Mouse (Mus musculus): ENCODE data around the gene Vps37c. TPM values are rescaled to one million over a fixed set of nuclear protein-coding genes. Genes with fewer than 3 reads are reported as not detected.

Vps37c gene
- total RNA-seq, 2 experiments from 2014 or later, result 21.3 to 28.5 TPM

- no peak for DNase-seq (ENCODE audit: low spot score)
Observed at GRCm38 (mm10) chr19:10739916-10740315, 51.4 kb downstream of the Vps37c start.

DNA sequence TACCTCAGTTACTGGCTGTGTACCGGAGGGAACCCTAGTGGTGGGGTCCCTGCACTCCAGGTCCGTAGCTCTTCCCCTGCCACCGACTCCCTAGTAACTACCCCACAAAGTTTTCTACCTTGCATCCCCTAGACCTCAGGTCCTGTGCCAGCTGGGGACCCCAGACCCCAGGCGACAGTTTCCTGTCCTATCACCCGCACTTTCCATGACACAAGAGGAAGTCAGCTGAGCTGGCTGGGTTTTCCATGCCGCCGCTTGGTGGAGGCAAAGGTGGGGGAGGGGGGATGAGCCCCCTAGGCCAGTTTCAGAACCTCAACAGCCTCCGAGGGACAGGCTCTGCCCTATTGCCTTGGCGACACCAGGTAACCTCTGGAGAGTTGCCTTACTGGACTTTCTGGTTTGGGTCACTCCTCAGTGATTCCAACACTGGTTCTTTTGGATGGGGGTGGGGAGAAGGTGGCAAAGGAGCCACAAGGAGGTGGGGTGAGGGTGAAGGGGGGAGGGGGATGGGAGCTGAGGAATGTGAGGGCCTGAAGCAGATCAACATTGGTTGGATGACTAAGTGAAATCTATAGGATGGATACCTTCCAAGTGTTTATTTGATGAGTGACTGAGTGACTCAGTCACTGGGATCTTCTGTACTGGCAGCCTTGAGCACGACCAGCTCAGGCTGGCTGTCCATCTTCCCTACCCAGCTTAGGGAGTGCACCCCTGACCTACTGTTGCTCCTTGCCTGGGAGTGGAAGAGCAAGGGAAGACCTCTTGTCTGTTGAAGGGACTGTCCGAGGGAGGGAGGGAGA, 52.3 kb downstream of the Vps37c start:
- no peak for DNase-seq (ENCODE audit: low spot score)

- DNase-seq (ENCODE audit: low spot score), result no peak
Observed at GRCm38 (mm10) chr19:10742145-10742544, 53.6 kb downstream of the Vps37c start.

DNA sequence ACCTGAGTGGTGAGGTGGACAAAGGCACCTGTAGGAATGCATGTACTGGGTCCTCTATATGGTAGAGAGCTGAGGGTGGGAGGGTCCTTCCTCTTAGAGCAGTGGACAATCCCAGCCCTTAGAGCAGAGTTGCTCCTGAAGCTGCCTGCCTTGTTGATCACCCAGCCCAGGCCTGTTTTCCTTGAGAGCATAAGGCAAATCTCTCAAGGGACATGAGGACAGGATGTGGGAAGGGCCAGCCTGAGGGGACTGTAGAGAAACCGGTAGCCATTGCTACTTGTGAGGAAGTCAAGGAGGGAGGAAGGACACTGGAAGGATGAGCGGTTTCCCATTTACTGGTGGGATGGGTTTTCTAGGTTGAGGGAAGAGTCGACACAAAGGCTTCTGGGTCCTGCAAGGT, 54.0 kb downstream of the Vps37c start:
- no peak for DNase-seq (ENCODE audit: low spot score)

DNA sequence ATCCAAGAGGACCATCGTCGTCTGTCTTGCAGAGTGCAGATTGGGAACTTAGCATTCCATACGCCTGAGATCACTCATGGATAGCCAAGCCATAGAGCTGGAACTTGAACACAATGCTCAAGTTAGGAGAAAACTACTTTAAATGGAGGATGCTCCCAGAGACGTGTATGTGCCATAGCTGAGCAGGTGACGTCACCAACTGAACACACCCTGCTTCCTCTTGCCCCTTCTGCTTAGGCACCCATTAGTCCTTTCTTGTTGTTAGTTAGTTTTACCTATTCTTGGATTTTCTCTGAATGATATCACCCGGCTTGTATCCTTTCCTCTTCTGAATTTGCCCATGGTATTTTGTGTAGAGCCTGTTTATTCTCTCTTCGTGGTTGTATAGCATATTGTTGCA, 58.6 kb downstream of the Vps37c start:
- no peak for DNase-seq (ENCODE audit: low spot score)

DNA sequence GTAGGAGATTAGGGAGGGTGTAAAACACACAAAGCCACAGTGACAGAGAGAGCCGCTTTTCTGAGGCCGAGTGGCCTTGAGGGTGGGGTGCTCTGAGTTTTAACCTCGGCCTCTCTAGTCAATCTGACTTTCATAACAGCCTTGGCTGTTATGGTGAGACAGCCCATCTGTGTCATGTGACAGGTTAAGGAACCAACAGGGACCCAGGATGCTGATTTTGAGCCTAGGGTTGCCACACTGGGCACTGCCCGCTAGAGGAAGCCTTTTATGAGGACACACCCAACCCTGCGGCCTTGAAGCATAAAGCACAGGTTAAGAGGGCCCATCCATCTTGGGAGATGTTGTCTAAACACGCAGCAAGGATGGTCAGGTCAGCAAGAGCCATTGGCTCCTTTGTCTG, 59.2 kb downstream of the Vps37c start:
- DNase-seq (ENCODE audit: low spot score), result no peak

GRCm38 (mm10) chr19:10748401-10749102, 60.0 kb downstream of the Vps37c start:
- no peak for DNase-seq (ENCODE audit: low spot score)

- no peak for DNase-seq (ENCODE audit: low spot score)
Observed at GRCm38 (mm10) chr19:10749295-10749694, 60.8 kb downstream of the Vps37c start.

DNA sequence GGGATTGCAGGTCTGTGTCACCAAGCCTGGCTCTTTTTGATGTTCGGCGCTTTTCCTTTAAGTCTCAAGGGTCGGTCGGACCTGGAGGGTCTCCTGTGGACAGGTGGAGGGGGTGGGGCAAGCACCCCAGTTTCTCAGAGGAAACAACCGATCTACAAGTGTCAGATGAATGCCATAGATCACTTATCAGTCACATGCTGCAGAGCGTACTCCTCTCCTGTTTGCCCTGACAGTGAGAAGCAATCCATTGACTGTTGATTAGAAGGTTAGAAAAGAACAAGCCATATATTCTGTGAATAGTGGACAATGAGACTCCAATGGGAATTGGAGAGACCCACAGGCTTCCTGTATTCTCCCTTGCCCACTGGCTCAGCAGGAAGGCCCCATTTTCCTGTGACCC, 61.6 kb downstream of the Vps37c start:
- DNase-seq (ENCODE audit: low spot score), result no peak

DNA sequence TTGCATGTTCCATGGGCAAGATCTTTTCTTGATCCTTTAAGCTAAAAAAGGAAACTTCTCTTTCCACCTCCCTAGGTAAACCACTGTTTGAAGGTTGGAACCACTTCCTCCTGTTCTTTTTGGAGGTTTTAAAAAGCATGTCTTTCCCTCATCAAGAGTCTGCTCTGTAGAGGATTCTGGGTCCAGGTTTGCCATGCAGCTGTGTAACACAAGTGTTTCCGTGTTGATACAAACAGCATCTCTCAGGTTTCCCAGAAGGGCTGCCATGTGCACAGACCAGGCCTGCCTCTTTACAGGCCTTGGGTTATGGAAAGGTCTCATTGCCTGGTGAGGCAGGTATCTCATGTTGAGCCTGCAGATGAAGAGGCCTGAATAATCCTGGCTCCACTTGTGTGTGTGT, 63.1 kb downstream of the Vps37c start:
- no peak for DNase-seq (ENCODE audit: low spot score)

DNA sequence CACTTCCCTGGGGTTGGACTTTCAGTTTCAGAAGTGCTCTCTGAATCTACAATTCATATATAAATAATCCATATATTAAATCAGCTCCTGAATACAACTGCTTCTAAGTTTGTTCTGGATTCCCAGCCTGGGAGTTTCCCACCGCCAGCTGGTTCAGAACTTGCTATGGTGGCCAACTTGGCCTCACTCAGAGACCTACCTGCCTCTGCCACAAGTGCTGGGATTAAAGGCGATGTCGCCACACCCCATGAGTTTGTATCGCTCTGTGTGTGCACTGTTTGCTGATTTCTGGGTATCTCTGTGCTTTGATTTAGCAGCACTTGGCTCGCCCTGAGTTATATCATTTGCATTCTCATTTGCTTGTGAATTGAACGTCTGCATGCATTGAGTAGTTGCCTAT, 63.6 kb downstream of the Vps37c start:
- DNase-seq (ENCODE audit: low spot score), result no peak

DNA sequence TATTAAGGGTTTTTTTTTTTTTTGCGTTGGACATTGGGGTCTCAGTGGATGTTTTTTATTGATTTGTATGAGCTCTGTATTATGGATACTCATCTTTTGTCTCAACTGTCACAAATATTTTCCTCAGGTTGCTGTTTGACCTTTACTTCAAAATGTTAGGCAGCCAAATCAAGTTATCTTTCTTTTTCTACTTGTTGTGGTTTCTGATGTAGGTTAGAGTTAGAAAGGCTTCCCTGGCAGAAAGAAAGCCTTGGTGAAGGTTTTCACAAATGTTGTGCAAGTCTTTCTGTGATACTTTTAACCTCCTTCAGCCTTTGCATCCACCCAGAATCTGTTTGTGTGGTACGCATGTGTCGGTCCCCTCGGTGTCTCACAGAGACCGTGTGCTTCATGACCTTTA, 64.1 kb downstream of the Vps37c start:
- no peak for DNase-seq (ENCODE audit: low spot score)

DNA sequence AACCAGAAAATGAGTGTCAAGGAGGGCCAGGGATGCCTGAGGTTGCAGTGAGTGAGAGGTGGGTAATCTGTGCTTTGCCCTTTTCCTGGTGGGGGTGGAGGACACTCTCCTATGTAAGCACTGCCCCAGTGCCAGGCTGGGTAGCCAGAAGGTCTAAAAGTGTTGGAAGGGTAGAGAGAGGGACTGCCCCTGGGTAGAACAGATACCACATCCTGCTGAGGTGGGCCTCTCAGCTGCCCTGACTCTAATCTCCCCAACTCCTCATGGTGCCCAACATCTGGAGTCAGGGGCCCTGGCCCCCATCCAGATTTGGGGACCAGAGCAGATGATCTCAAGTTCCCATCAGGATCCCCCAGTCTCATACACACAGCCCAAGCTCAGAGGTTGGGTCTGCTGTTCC, 68.6 kb downstream of the Vps37c start:
- DNase-seq (ENCODE audit: low spot score), result no peak

GRCm38 (mm10) chr19:10757526-10757925, 69.0 kb downstream of the Vps37c start:
- peak; percentile 56 for DNase-seq (ENCODE audit: low spot score)

GRCm38 (mm10) chr19:10758708-10759107, 70.2 kb downstream of the Vps37c start:
- DNase-seq (ENCODE audit: low spot score), result no peak

DNA sequence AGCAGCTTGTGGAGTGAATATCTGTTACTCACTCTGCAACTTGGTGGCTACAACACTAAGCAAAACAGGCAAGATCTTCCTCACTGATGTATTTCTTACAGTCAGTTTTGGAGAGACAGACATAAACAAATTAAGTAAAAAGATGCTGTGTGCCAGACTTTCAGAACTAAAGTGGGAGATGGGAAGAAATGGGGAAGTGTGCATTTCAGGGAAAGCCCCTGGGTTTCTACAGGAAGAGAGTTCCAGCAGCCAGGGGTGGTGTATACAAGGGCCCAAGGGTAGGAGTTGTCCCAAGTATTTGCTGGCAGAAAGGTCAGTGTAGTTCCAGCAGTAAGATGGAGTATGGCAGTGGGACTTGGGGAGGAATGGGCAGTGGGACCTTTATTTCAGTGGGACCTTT, 71.0 kb downstream of the Vps37c start:
- no peak for DNase-seq (ENCODE audit: low spot score)

GRCm38 (mm10) chr19:10759983-10760831, 71.7 kb downstream of the Vps37c start:
- peak; percentile 74 for DNase-seq (ENCODE audit: low spot score)

DNA sequence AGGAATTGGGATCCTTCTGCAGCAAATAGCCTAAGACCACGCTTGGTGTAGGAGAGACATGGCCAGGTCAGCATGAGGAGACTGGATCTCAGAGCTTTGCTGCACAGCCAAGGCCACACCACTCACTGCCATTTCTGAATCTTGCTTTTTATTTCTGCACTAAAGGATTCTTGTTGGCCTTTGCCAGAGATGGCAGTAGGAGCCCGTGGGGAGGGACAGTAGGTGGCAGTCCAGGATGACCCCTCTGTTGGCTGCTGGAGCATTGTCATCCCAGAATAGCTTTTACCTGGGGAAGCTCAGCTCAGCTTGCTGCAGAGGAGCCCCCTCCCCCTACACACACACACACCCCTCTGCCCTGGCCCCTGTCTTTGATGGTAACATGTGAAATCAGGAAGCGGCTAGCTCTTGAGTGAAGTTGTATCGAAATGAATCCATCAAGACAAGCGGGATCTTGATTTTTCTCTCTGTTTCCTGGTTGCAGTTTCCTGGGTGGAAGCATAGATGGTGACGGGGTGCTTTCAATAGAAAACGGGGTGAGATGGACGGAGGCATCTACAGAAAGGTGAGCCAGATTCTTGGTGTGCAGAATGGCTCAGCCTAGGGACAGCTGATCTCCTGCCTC, 73.4 kb downstream of the Vps37c start:
- DNase-seq (ENCODE audit: low spot score), result no peak

GRCm38 (mm10) chr19:10762468-10762867, 73.9 kb downstream of the Vps37c start:
- no peak for DNase-seq (ENCODE audit: low spot score)

DNA sequence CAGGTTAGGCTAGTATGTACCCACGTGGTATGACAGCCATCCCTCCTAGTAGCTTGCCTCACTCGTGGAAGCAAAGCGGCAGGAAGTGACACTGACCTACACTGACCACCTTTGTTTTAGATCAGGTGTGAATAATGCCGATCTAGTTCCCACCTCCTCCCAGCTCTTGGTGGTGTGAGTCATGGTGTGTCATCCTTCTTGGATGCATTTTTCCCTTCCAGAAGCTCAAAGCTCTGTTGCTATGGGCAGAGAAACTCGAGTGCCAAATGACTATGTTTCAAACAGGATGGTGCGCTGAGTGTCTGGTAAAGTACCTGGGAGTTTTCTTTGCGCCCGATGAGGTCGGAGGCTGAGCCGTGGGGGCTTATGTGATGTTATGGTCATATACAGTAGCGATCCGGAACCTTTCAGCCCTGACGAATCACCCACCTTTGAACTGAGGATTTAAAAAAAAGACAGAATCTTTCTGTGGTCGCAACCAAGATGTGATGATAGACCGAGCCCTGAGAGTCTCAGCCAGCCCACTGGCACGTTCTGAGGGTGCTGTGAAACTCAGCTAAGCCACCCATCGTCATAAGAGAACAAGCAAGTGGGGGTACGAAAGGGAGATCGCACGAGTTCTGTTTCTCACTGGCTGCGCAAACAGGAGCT, 75.0 kb downstream of the Vps37c start:
- no peak for DNase-seq (ENCODE audit: low spot score)

Measured in gastrocnemius, adult 18-20 months (tissue).